ENCODE assay signal across 8 mouse cellular contexts in genomic region chr17:29396821-29397242, GRCm38 (mm10). TPM values are rescaled to one million over a fixed set of nuclear protein-coding genes. Genes with fewer than 3 reads are reported as not detected.
DNase-seq lines count a peak whose midpoint lies in the region; ATAC-seq lines count a peak whose summit lies in the region.

No protein-coding gene starts in this region.

- ATAC-seq in hindbrain, embryonic 15.5 days (ENCODE audit: low FRiP score, low read depth), result peak; percentile 69

- H3K9ac ChIP-seq in hindbrain, embryonic 15.5 days, result no peak overlapping the region

- DNase-seq in R1 (ENCODE audit: low read depth, low spot score), result peak; percentile 75
- peak; percentile 84 to 85 for DNase-seq in cerebellum, postnatal 36 days
- peak; percentile 61 to 78 for DNase-seq in frontal cortex, postnatal 36 days (ENCODE audit: low spot score in 2 of 2)
- peak; percentile 55 for DNase-seq in left cerebral cortex, adult 11 months (ENCODE audit: low spot score)
- peak; percentile 85 to 89 for DNase-seq in lung, postnatal 4 days
- DNase-seq in retina, postnatal 1 day, result peak; percentile 94
- peak; percentile 63 to 68 for DNase-seq in urinary bladder, adult 18-20 months (ENCODE audit: low spot score in 2 of 2)

- H3K9me3 ChIP-seq in hindbrain, embryonic 15.5 days, result no peaks in the 10 kb centered on the region

- no peak overlapping the region for H3K4me3 ChIP-seq in hindbrain, embryonic 15.5 days

- H3K36me3 ChIP-seq in hindbrain, embryonic 15.5 days, result no peaks in the 10 kb centered on the region

- H3K4me1 ChIP-seq in hindbrain, embryonic 15.5 days (replicated peaks), result peaks cover 26% of the 10 kb centered on the region

- no peak overlapping the region for H3K27ac ChIP-seq in hindbrain, embryonic 15.5 days (replicated peaks)

- peak overlapping the region; percentile 31 for H3K4me2 ChIP-seq in hindbrain, embryonic 15.5 days

- 18% methylated on average over 6 of the region's 6 CpGs for WGBS in hindbrain, embryonic 15.5 days

- H3K27me3 ChIP-seq in hindbrain, embryonic 15.5 days, result no peaks in the 10 kb centered on the region

RNA-seq across cellular contexts. Expression of gene Fgd2, which starts 36.1 kb away (rescaled TPM):
- 6.5 and 8.3 TPM in 2 replicates for polyA plus RNA-seq in hindbrain, embryonic 15.5 days (2015; fragmentation: Nextera tagmentation; extraction: Ambion mirVana)

RNA-seq across cellular contexts. Expression of gene Mtch1, which starts 49.1 kb away (rescaled TPM):
- 476 and 492 TPM in 2 replicates for polyA plus RNA-seq in hindbrain, embryonic 15.5 days (2015; fragmentation: Nextera tagmentation; extraction: Ambion mirVana)
